Mouse (Mus musculus) small intestine, adult 2 months (tissue): ENCODE measurements around the gene Serpina6.

ENCODE experiments used
- CTCF ChIP-seq: fragments of 200-500 bp; IDR thresholded peaks from 2 replicates; pipeline ENCODE4 v1.5.1; 2012; ENCODE audit warnings: low read depth, mild to moderate bottlenecking, control low read depth, inconsistent platforms, low read length, moderate library complexity, mixed read lengths; ENCODE audit not compliant: insufficient replicate concordance, insufficient read length; ENCODE audit errors: extremely low read depth
- POLR2A ChIP-seq: fragments of 200-500 bp; IDR thresholded peaks from 2 replicates; pipeline ENCODE4 v1.6.1; 2012; ENCODE audit warnings: low read depth, mild to moderate bottlenecking, control low read depth, inconsistent platforms, low read length, moderate library complexity

DNA sequence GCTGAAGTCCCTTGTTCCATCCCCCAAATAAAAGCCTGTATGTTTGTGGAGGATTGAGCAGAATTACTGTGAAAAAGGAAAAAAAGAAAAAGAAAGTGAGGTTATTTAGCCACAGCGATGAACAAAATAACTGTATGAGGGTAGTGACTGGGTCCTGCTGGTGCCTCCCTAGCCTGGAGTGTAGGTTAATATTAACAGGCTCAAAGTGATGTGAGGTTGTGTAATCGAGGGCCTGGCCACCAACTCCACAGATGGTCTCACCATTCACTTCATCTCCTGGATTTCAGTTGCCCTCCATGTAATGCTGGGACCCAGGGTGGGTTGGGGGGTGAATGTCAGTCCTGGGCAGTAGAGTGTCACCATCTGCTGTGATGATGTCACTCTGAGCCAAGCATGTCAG is 24.7 kb upstream of the Serpina6 start:
- no peak for TF ChIP-seq CTCF
- no peak for TF ChIP-seq POLR2A
